ENCODE assay signal across 8 mouse cellular contexts in genomic region chr17:47142276-47142675, GRCm38 (mm10).
DNase-seq lines count a peak whose midpoint lies in the region; ATAC-seq and TF ChIP-seq lines count a peak whose summit lies in the region.

No protein-coding gene starts in this region.

- intact Hi-C loops in left cerebral cortex, postnatal 10 days (cut with DNase I): loop anchor here (5.0 kb wide), 2 partner anchors 105 to 185 kb away; no protein-coding TSS in a partner anchor

- TF ChIP-seq POLR2A in cerebellum, adult 2 months (IDR thresholded peaks at IDR 0.05; ENCODE audit: borderline replicate concordance, insufficient read depth, low read length): no peak

- TF ChIP-seq CTCF in cerebellum, adult 2 months (IDR thresholded peaks at IDR 0.05; ENCODE audit: borderline replicate concordance, insufficient read depth, low read depth, low read length): no peak

- no peaks in the 10 kb centered on the region for H3K27me3 ChIP-seq in cerebellum, adult 2 months (ENCODE audit: control insufficient read depth, insufficient read depth, low read length)
- H3K27me3 ChIP-seq in forebrain, embryonic 15.5 days: no peaks in the 10 kb centered on the region
- peaks cover 43% of the 10 kb centered on the region for H3K27me3 ChIP-seq in liver, embryonic 16.5 days (ENCODE audit: control insufficient read depth, insufficient read depth, low read depth, low read length)

- WGBS in cerebellum, adult 2 months: 9% methylated on average over 7 of the region's 7 CpGs
- WGBS in forebrain, embryonic 15.5 days: 1% methylated on average over 7 of the region's 7 CpGs
- WGBS in liver, embryonic 16.5 days (ENCODE audit: insufficient replicate concordance): 9% methylated on average over 7 of the region's 7 CpGs

- no peak overlapping the region for H3K27ac ChIP-seq in cerebellum, adult 2 months (ENCODE audit: insufficient read depth, low read length)
- peak overlapping the region; percentile 99 for H3K27ac ChIP-seq in forebrain, embryonic 15.5 days (replicated peaks)
- no peak overlapping the region for H3K27ac ChIP-seq in liver, embryonic 16.5 days (ENCODE audit: low read length)

- ATAC-seq in forebrain, embryonic 15.5 days (replicated peaks): no peak
- ATAC-seq in liver, embryonic 16.5 days (ENCODE audit: low read depth): no peak

- no peaks in the 10 kb centered on the region for H3K36me3 ChIP-seq in forebrain, embryonic 15.5 days
- H3K36me3 ChIP-seq in liver, embryonic 16.5 days (ENCODE audit: control insufficient read depth, insufficient read depth): no peaks in the 10 kb centered on the region

- H3K4me3 ChIP-seq in cerebellum, adult 2 months (replicated peaks; ENCODE audit: insufficient read depth, low read depth, low read length): peak overlapping the region; percentile 90
- H3K4me3 ChIP-seq in forebrain, embryonic 15.5 days: peak overlapping the region; percentile 65
- peak overlapping the region; percentile 62 for H3K4me3 ChIP-seq in liver, embryonic 16.5 days (ENCODE audit: low read depth, low read length)

- H3K9ac ChIP-seq in forebrain, embryonic 15.5 days (replicated peaks): peak overlapping the region; percentile 90
- no peak overlapping the region for H3K9ac ChIP-seq in liver, embryonic 16.5 days (ENCODE audit: low read depth, low read length)

- peak overlapping the region; percentile 92 for H3K4me2 ChIP-seq in forebrain, embryonic 15.5 days (replicated peaks)
- peak overlapping the region; percentile 85 for H3K4me2 ChIP-seq in liver, embryonic 16.5 days (ENCODE audit: low read depth, low read length)

- no peaks in the 10 kb centered on the region for H3K9me3 ChIP-seq in forebrain, embryonic 15.5 days
- H3K9me3 ChIP-seq in liver, embryonic 16.5 days (replicated peaks; ENCODE audit: control insufficient read depth, low read length): no peaks in the 10 kb centered on the region

- DNase-seq in cerebellum, adult 2 months: no peak
- DNase-seq in cerebellum, postnatal 4 days (ENCODE audit: low spot score in 2 of 2): no peak
- DNase-seq in 416B (ENCODE audit: low read depth): peak; percentile 13
- DNase-seq in spleen, adult 18-20 months: no peak
- DNase-seq in left cerebral cortex, postnatal 10 days (ENCODE audit: extremely low spot score in 1 of 2, low spot score in 2 of 2): no peak
- DNase-seq in right cerebral cortex, postnatal 25 days: no peak

- H3K4me1 ChIP-seq in cerebellum, adult 2 months (ENCODE audit: control insufficient read depth, insufficient read depth, low read length): peaks cover 2% of the 10 kb centered on the region; the same call in 1 of the 2 replicates
- H3K4me1 ChIP-seq in forebrain, embryonic 15.5 days: peaks cover 56% of the 10 kb centered on the region
- peaks cover 5% of the 10 kb centered on the region; the same call in 1 of the 2 replicates for H3K4me1 ChIP-seq in liver, embryonic 16.5 days (ENCODE audit: control insufficient read depth, low read depth, low read length)
